Mouse (Mus musculus): Measurements from ENCODE around the gene Wdr19.
"Not testable (repeated sequence)": the region's sequence is repeated elsewhere in the genome, so short reads cannot be mapped to it uniquely, and the experiment has no call there.

Gene Wdr19

GRCm38 (mm10) chr5:65298167-65298950 is 98.9 kb downstream of the Wdr19 start:
- in situ Hi-C loops (cut with MboI, MseI) = no loop called here

- in situ Hi-C loops (cut with MboI, MseI) = not testable (repeated sequence)
Observed at GRCm38 (mm10) chr5:65299623-65300022, 100.1 kb downstream of the Wdr19 start.

DNA sequence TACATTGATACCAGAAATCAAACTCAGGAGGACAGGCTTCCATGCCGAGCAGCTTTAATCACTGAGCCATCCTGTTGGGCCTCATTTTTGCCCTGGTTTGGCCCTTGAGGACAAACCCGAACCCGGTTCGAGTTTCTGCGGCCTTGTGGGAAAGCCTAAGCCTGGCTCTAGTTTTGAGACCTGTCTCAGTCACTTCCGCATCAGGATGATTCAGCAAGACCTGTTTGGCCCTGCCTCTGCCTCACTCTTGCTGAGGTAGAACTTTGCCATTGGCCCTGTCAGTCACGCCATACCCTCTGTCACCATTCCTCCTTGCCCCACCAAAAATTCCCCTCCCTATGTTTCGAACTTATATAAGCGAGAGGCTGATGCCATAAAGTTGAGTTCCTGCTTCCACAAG is 100.6 kb downstream of the Wdr19 start:
- in situ Hi-C loops (cut with MboI, MseI) = no loop called here

DNA sequence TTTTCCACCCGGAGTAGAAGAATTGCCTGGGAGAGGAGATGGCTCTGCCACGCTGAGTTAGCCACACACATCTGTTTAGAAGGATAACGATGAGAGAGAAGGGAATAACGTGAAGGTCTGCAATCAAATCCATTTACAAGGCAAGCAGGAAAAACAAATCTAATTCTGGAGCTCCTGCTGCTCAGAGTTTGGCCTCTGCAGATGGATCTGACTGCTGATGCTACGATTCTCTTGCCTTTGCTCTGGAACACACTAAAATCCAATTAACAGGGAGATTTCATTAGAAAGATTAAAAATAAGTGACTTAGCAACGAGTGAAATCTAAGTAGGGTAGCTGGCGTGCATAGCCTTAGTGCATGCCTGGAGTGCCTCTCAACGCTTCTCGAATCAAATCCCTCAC is 106.0 kb downstream of the Wdr19 start:
- in situ Hi-C loops (cut with MboI, MseI) = no loop called here

GRCm38 (mm10) chr5:65308208-65308607 is 108.7 kb downstream of the Wdr19 start:
- in situ Hi-C loops (cut with MboI, MseI) = no loop called here

DNA sequence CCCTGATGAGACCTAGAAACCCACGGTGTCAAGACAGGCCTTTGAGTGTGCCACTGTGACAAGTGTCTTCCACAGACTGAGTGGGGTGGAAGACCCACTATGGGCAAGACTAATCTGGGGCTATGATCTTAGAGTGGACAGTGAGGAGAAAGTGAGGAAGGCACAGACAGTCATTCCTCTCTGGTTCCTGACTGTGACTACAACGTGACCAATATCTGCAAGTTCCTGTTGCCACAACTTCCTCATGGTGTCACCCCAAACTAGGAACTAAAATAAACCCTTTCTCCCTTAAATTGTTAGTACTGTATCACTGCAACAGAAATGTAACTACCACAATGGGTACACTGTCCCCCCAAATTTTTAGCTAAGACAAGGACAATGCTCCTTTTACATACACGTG is 109.4 kb downstream of the Wdr19 start:
- in situ Hi-C loops (cut with MboI, MseI) = no loop called here
